Mouse (Mus musculus) stomach, postnatal 0 days (tissue): ENCODE results near the gene Erich6.

ENCODE experiments used
- CTCF ChIP-seq: IDR thresholded peaks from 2 replicates; pipeline ENCODE4 v1.5.1; 2016; ENCODE audit warnings: antibody characterized with exemption, low read depth, mild to moderate bottlenecking, moderate library complexity
- EP300 ChIP-seq: optimal IDR thresholded peaks from 2 replicates; pipeline ENCODE3; 2016; ENCODE audit warnings: antibody characterized with exemption

DNA sequence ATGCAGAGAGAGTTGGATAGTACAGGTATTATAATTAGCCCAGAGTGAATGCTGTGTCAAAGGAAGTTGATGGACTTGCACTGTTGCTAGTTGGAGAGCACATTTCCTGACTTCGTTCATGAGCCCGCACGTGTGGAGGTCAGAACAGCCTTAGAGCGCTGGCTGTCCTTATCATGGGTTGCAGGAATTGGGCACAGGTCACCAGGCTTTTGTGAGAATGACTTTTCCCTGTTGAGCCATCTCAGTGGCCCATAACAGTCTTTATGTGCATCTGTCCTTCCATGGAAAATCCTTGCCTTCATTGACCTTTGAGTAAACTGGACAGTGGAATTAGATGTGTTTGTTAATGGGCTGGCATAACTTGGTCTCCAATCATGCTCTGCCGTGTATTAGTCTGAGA is 54.7 kb downstream of the Erich6 start:
- TF ChIP-seq CTCF = no peak
- TF ChIP-seq EP300 = no peak
